Mouse (Mus musculus): ENCODE data around the gene Bloc1s1.

Bloc1s1 gene

DNA sequence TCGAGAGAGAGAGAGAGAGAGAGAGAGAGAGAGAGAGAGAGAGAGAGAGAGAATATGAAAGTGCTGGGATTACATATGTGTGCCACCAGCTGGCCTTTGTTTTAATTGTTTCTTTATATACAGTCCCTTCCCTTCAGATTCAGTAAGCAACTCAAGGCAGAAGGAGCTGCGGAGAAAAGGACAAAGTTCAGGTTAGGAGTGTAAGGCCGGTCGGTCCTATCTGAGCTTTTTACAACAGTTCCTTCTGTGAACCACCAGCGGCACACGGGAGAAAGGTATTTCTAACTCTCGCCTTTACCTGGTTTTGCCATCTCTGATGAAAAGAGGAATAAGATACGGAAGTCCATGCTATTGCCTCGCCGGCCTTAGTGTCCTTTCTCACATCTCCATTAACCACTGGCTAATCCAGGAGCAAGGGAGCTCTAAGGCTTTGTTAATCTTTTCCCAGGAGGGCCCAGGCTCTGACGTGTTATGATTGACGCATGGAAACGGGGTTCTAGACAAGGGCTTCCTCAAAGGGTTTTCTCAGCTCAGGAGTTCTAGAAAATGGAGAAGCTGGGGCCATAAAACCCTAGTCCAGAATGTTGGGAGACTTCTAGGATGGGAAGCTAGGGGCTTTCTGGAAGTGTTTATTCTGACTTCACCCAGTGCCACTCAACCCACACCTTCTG is 14.9 kb downstream of the Bloc1s1 start:
- no peak for DNase-seq (ENCODE audit: low spot score in 2 of 2)

DNA sequence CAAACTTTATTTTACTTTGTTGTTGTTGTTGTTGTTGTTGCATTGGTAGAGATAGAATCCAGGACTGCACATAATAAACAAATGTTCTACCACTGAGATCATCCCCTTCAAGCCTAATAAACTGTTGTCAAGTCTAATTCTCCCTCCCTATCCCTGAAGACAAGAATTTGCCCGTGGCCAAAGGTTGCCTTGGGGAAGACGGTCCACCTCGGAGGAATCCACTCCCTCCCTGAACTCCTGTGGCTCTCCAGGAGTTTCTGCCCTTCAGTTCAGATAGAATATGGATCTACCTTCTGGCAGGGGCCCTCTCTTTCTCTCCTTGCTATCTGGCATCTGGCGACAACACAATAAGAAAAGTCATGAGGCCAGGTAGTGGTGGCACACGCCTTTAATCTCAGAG is 19.0 kb downstream of the Bloc1s1 start:
- no peak for DNase-seq (ENCODE audit: low spot score in 2 of 2)

DNA sequence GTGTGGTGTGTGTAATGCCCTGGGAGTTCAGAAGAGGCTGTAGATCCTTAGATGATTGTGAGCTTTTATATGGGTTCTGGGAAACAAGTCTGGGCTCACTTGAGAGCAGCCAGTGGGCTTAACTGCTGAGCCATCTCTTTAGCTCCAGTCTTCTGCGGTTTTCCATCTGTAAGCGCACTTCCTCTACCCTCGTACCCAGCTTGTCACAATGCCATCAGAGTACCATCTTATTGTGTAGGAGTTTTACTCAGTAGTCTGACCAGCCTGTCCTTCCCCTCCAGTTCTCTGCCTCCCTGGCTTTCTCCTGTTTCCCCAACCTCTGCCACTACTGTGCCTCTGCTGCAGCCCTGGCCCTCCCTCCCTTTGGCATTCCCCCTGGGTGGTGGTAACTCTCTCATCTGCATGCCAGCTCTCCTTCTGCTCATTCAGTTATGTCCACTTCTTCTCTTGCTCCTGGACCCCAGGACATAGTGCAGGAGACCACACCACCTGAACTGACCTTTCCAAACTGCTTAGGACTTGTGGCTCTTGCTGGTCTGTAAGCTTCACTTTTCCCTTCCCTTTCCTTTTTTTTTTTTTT is 21.3 kb downstream of the Bloc1s1 start:
- no peak for DNase-seq (ENCODE audit: low spot score in 2 of 2)

DNA sequence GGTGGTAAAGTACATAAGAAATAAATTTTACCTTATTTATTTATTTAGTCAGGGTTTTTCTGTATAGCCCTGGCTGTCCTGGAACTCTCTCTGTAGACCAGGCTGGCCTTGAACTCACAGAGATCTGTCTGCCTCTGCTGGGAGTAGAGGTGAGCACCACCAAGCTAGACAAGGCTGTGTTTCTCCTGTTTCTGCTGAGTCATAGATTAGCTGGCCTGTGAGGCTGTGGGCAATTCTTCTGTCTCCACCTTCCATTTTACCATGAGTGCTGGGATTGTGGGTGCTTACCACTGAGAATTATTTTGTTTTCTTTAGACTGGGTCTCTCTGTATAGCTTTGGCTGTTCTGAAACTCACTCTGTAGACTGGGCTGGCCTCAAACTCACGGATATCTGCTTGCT is 22.4 kb downstream of the Bloc1s1 start:
- DNase-seq (ENCODE audit: low spot score in 2 of 2) = no peak

DNA sequence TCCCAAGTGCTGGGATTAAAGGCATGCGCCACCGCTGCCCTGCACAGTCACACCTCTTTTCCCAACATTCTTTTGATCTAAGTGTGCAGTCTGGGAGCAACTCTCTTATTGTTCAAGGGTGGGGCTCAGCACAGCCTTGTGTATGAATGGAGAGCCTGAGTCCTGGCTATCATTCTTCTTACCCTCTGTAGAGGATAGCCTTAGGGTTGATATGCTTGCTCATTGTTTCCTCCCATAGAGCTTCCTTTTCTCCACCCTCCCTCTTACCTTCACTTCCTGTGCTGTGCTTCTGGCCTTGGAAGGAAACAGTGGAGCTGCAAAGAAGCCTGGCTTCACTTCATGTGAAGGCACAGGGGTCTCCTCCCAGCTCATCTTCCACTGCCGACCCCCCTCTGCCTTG is 23.1 kb downstream of the Bloc1s1 start, which contains the start of gene Cd63:
Cd63 (plus strand) TSS at position 292 of the 400 bp plus-strand sequence.
- no peak for DNase-seq (ENCODE audit: low spot score in 2 of 2)

DNA sequence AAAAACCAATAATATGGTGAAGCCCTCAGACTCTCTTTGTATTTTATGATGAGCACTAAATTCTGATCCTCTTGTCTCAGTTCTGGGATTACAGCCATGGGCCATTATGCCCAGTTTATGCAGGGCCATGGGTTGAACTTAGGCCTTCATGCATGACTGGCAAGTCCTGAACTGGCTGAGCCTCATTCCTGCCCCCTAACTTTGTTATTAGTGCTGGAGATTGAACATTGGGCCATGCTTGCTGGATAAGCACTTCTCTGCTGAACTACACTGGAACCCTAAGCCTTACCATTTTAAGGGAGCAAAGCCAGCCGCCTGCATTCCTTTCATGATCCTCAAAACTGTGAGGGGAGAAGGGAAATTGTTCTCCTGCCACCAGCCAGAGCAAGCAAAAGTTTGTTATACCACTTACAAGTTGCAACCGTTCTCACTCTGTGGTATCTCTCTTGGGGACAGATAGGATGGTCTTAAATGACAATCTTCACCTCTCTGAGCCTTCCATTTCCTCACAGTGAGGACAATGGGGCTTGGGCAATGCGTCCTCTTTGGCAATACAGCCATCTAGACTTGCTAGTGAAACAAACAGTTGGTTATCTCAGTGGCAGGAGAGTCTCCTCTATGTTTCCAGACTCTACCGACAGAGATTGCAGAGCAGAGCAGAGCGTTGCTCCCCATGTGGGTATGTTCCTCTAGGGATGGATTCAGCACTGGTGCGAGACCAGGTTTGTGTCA is 23.9 kb downstream of the Bloc1s1 start:
- DNase-seq (ENCODE audit: low spot score in 2 of 2) = no peak

DNA sequence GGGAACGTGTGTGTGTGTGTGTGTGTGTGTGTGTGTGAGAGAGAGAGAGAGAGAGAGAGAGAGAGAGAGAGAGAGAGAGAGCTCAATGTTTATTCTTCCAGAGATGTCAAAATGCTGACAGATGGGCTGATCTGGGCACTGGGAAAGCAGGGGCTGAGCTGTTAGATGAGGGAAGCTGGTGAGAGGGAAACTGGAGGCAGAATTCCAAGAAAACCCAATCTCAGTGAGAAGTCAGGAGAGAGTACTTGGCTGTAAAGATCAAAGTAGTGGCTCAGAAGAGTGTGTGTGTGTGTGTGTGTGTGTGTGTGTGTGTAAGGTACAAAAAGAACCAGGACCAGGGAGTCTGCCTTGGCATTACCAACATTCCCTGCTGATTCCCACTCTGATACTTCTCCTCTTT is 26.3 kb downstream of the Bloc1s1 start:
- DNase-seq (ENCODE audit: low spot score in 2 of 2) = no peak

DNA sequence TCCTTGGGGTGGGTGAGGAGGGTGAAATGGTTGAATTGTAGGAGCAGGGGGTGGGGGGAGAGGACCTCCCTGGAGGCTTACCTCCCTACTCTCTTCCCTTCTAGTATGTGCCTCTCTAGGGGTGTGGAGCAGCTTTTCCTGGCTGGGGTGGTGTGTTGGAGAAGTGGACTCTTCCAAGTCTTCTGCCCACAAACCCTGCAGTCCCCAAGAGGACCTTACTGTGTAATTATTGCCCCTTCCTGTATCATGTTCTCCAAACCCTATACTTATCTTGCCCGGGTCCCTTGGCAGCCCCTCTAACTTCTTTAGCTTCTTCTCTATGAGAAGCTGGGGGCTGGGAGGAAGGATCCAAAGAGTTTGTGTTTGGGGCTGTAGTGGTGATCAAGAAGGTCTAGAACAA is 27.0 kb downstream of the Bloc1s1 start:
- no peak for DNase-seq (ENCODE audit: low spot score in 2 of 2)

DNA sequence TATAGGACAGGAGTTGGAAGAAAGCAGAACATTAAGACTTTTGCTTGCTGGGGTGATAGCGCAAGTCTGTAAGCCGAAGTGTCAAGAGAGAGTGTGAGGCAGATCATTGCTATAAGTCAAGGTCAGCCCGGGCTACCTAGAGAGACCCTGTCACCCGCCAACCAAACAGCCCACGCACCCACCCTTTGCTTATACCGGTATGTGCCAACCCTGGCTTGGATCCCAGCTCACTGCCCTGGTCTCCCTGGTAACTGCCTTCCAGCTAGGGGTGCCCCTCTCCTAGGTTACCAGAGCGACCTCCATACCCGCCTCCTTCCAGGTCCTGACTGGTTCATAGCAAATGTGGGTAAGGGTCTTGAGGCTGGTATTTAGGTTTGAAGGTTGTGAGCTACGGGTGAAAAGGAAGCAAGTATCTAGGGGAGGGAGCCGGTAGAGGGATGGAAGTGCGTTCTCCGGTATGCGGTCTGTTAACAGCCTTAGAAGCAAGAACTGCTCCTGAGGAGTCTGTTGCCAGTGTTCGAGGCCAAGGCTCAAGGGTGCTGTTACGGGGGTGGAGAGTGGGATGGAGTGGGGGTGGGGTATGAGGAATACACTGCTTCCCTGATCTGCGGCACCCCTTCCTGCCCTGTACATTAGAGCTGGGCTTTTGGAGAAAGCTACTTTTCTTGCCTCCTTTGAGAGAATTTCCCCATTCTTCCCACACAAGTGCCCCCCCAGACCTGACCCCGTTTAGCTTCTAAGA is 27.7 kb downstream of the Bloc1s1 start:
- peak in 1 of 2 experiments; percentile 56 for DNase-seq (ENCODE audit: low spot score in 2 of 2)

DNA sequence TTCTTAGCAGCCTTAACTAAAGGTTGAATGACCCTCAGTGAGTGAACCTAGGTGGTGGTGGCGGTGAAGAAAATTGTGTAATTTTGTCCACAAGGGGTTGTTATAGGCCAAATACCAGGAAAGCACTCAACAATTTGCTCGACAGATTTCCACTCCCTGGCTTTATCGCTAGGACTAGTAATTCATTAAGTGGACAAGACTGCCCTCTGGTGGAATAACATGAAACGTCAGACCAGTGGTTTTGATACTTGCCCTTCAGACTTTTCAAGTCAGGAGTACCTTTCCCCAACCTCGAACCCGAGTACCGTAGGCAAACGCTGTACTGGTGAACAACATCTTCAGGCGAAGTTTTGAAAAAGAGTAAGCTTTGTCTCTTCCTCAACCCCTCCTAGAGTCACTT is 28.4 kb downstream of the Bloc1s1 start:
- peak in 1 of 2 experiments; percentile 69 for DNase-seq (ENCODE audit: low spot score in 2 of 2)

DNA sequence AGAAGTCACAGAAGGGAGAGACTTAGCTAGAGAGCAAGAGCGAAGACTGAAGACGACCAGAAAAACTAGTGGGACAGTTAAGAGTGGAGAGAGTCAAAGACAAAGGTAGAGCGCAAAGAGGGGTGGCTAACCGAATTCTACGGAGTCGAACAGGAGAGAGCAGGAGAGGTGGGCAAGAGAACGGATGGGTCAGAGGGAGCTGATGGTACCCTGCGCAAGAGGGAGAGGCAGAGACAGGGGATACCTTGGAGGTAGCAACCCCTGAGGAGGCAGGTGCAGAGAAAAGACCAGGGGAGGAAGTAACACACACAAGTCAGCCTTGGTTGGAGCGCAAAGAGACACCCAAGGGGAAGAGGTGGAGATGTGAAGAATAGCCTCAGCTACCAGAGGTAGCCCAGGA is 31.6 kb downstream of the Bloc1s1 start:
- no peak for DNase-seq (ENCODE audit: low spot score in 2 of 2)

DNA sequence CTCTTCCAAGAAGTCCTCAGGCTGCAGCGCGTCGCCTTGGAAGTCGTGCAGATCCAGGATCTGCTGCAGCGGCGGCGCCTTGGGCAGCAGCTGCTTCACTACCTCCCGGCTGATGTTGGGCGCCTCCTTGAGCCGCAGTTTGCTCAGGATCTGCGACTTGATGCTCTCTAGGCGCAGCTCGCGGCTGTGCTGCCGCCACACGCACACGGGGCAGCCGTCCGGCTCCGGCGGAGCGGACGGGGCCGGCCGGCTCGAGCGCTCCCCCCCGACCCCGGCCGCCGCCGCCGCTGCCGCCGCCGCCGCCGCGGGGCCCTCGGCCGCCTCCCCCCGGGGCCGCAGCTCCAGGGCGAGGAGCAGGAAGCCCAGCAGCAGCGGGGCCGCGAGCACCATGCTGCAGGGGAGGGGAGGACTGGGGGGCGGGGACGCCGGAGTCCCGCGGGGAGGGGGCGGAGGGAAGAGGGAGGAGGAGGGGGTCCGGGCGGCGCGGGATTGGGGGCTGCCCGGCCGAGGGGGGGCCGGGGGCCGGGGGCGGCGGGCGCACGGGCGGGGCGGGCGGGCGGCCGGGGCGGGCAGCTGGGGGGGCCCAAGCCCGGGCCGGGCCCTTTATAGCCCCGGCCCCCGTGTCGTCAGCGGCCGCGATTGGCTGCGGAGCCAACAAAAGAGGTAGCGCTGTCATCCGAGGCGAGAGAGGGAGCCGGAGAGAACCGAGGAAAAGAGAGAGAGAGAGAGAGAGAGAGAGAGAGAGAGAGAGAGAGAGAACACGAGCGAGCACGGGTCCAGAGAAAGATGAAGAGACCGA is 32.3 kb downstream of the Bloc1s1 start, which contains the start of gene Gdf11:
Gdf11 (minus strand) TSS at position 423 of the 799 bp plus-strand sequence.
- DNase-seq (ENCODE audit: low spot score in 2 of 2) = peak in 1 of 2 experiments; percentile 64

DNA sequence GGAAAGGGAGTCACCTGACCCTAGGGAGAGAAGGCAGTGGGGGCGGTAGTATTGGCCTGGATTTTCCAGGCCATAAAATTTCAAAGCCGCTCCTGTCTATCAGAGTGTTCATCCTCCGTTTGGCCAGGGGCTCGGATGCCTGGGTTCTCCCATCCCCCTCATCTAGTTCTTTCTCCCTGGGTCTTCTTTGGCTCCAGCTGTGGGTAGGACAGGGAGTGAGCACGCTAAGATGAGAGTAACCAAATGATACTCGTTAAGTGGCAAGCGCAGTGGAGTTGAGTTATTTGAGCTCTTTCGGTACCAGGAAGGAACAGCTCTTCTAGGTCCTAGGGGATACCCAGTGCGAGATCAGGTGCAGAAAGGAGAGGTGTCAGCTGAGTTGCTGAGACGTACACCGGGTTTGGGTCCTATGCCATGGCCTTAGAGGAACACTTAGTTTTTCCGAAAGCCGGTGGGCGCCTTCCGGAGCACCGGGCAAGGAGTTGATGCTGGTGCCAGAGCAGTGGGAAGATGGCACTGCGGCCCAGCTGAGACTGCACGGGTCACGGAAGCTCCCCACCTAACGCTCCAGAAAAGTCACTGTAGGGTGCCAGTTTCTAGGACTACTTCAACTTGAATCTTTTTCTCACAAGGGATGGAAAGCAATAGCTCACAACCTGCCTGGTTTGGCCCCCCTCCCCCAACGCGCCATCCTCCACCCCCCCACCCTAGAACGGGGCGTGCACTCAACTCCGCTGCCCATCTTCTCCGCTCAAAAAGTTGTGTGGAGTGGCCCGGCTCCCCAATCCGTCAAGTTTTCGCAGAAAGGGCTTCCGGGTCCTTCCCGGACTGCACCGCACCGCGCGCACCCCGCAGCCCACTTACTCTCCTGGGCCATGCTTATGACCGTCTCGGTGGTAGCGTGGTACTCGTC is 33.2 kb downstream of the Bloc1s1 start:
- DNase-seq (ENCODE audit: low spot score in 2 of 2) = no peak

DNA sequence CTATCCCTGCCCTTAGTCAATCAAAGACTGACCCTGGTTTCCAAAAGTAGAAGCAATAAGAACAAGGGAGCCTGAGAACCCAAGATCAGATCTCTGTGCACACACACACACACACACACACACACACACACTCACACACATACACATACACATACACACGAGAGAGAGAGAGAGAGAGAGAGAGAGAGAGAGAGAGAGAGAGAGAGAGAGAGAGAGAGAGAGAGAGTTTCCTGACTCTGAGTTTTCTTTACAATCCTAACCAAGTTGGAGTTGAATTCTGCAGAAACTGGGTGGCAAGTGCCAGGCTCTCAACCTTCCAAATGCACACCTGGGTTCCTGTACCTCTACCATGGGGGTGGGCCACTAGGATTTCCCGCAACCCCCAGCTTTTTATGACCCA is 34.0 kb downstream of the Bloc1s1 start:
- DNase-seq (ENCODE audit: low spot score in 2 of 2) = no peak

DNA sequence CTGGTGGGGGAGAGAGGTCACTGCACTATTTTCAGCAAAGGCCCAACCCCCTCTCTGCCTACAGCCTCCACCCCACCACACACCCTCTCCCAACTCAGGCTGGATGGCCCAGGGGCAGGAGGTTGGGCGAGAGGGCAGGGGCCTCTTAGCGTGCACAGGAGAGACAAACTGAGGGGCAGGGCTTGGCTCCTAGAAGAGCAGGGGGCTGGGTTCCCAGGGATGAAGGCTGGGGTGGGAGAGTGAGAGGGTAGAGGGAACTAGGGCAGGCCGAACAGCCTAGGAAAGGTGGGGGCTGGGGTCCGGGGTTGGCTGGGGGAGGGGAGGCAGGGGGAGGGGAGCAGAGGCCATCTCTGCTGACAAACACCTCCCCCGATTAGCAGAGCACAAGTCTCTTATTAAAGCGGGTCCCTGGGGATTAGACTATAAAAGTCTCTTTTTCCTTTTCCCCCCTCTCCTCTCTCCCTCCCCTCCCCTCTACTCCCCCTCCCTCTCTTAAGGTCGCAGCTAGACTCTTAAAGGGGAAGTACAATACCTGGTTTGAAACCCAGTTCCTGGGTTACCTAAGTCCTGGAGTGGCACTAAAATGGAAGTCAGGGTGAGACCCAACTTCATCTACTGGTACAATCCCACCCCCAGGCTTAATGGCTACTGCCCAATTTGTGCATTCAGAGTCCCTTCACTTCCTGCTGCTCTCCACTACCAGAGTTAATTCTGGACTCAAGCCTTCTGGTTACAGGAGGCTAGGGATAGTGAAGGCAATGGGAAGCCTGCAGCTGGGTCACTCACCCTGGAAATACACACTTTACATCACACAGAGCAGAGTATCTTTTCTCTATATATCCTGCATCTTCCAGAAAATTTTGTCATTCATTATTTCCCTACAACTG is 34.7 kb downstream of the Bloc1s1 start:
- DNase-seq (ENCODE audit: low spot score in 2 of 2) = no peak

DNA sequence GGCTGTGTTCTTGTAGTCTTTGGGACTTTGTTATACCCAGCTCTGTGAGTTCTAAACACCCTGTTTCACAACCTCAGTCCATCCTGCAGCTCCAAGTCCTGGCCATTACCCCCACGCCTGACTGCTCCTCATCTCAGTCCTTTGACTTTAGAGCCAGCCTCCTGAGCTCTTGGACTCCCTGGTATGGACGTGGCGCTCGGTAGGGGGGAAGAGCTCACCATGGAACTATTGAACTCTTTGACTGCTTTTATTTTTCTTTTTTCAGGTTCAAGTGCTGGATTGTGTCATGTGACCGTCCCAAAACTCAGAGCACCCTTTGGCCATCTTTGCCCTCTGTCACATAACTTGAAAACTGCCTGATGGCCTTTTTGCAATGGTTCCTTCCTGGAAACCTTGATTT is 41.8 kb downstream of the Bloc1s1 start:
- no peak for DNase-seq (ENCODE audit: low spot score in 2 of 2)

DNA sequence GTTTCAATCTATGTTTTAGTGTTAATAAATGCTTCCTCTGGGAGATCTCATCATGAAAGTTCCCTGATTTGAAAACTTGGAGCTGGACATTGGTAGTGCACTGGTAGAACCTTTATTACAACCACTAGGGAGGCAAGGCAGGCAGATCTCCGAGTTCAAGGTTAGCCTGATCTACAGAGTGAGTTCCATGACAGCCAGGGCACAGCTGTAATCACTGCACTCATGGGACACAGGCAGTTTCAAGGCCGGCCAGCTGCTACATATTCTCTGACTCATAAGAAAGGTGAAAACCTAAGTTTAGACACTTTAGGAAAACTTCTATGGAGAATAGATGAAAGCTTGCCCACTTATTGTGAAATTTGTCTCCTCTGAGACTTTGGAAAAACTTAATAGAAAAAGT is 45.0 kb downstream of the Bloc1s1 start:
- no peak for DNase-seq (ENCODE audit: low spot score in 2 of 2)

DNA sequence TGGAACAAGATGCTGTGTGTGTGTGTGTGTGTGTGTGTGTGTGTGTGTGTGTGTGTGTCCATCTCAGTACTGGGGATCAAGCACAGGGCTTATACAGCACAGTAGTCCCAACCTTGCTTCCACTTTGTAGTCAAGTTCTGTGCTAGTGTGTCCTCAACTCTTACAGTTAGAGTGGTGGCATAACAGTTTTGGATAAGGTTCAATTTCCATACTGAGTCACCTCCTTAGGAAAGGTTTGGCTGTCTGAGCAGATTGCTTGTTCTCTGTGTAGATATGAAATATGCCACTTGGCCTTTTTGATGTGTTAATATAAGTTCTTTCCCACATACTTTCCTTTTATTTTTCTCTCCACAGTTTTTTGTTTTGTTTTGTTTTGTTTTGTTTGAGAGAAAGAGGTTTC is 45.5 kb downstream of the Bloc1s1 start:
- DNase-seq (ENCODE audit: low spot score in 2 of 2) = no peak

DNA sequence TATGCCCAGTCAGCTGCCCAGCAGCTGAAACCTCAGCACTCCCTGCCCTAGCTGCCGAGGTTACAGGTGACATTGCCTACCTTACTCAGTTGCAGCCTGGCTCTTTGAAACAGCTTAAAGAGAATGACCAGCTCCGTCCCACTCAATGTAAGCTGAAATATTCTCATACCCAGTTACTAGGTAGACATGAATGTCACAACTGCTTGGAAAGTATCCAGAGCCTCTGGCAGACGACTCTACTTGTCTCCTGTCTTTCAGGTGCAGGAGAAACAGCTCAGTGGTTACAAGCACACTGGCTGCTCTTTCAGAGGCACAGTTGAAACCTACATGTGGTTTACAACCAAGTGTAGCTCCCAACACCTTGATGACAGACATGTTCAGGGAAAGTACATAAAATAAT is 53.5 kb downstream of the Bloc1s1 start:
- DNase-seq (ENCODE audit: low spot score in 2 of 2) = no peak
